Mouse (Mus musculus): ENCODE data around the gene Hoxb9.

The Hoxb9 gene

DNA sequence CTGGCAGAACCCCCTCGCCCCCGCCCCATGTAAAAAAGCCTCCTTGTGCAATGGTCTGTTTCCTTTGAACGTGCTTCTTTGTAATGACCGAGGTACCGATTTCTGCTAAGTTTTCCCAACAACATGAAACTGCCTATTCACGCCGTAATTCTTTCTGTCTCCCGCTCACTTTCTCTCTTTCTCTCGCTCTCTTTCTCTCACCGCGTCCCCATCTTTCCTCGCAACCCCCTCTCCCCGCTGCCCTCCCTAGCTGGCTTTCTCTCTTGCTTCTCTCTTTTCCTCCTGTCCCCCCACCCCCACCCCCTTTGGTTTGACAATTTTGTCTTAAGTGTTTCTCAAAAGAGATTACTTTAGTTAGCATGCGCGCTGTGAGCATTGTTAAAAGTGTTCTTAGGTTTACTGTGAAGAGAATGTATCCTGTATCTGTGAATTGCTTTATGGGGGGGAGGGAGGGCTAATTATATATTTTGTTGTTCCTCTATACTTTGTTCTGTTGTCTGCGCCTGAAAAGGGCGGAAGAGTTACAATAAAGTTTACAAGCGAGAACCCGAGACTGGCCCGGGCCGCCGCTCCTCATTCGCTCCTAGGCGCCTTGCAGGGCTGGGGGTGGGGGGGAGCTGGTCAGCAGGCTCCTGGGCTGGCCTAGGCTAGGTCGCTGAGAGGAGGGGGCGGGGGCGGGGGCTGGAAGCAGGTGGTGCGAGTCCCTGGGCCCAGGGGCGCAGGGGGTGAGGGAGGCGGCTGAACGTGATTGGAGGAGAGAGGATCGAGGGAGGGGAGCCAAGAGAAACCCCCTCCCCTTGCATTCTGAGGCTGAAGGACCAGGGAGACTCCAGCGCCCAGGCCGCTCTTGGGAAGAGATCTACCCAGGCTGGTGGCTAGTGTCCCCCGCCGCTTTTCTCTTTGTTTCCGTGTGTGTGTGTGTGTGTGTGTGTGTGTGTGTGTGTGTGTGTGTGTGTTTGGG lies 13.8 kb downstream of the Hoxb9 start:
- no peak for DNase-seq (ENCODE audit: low spot score)

DNA sequence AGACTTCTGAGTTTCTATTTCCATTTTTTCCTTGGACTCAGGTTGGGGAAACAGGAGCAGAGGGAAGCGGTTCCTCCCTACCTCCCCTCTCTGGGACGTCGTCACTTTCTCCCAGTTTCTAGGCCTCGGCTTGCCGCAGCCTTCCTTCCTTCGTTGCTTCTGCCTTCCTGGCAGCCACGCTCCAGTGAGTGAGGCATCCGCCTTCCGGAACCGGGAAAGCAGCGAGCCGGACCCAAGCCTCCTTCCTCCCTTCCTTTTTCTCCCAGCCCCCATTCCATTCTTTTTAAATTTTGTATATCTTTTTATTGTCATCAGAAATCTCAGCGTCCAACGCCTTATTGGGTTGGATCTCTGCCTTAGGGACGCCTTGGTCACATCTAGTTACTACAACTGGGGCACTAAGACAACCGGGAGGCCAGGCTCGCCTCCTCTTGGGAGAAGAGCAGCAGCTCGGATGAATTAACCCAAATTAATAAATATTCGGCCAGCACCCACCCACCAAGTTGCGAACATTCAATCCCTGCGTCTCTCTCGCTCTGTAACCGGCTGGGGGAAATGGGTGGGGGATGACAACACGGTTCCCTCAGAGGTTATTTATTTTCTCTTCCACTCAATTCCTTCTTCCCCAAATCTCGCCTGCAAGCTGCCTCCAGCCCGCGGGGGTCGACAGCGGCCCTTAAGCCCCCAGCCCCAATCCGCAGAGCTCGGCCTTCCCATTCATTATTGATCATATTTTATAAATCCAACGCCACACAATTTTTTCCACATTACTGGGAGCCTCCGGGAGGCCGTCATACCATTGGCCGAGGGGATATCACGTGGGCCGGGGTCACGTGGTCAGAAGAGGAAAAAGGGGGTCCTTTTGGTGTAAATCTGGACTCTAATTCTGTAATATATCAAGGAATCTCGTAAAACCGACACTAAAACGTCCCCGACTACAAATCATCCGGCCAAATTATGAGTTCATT lies 14.8 kb downstream of the Hoxb9 start, which contains the start of gene Hoxb7:
Gene Hoxb7, plus strand, starts transcription at position 853 of the 968 bp plus-strand sequence.
- DNase-seq (ENCODE audit: low spot score): no peak

DNA sequence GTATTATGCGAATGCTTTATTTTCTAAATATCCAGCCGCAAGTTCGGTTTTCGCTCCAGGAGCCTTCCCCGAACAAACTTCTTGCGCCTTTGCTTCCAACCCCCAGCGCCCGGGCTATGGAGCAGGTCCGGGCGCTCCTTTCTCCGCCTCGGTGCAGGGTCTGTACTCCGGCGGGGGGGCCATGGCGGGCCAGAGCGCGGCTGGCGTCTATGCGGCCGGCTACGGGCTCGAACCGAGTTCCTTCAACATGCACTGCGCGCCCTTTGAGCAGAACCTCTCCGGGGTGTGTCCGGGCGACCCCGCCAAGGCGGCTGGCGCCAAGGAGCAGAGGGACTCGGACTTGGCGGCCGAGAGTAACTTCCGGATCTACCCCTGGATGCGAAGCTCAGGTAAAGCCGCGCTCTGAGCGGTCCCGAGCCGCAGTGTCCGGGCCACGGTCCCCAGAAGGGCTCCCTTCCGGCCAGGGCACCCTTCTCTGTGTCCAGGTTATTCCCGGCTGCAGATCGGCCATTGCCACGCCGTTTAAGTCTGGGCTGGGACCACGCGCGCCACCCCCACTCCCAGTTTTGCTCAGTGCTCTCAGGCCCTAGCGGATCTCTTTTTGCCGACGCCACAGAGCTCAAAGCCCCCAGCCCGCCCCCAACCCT lies 15.6 kb downstream of the Hoxb9 start:
- no peak for DNase-seq (ENCODE audit: low spot score)

DNA sequence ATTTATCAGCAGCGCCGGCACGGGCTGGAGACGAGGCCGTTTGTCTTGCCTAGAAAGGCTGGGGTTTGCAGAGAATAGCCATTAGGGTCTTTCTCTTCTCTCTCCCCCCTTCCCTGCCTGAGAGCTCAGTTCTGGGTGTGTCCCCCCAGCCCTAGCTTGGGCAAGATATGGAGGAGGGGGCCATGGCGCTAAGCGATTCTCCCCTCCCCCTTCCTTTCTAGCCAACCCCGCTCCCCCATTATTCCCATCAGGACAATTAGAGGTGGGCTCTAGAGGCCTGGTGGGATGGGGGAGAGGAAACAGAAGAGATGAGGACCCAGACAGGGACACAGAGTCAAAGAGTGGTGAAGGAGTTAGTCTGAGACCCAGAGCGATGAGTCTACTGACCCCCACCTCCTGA lies 16.2 kb downstream of the Hoxb9 start:
- no peak for DNase-seq (ENCODE audit: low spot score)

DNA sequence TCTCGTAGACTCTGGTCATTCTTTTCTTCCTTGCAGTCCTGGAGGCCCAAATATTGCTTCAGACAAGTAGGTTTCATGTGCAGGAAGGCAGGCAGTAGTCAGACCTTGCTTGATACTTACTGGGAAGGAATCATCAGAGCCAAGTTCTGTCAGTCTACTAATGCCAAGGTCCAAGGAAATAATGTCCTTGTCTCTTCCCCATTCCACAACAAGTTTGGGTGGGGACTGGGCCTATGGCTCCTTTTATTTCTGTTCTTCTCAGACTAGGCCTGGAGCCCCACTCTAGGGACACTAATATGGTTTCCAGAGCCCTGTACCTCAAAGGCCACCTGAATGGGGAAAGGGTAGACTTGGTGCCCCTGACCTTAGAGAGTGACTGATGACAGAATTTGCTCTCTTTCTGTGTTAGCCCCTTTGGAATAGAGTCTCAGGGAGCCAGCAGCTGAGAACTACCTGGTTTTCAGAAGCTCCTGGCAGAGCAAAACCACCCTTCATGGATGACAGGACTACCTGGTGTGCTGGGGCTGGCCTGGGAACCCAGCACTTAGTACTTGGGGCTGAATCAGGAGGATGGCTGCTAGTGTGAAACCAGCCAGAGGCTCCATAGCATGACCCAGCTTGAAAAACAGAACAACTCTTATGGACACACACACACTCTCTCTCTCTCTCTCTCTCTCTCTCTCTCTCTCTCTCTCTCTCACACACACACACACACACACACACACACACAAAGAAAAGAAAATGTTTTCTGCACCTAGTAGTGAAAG lies 17.4 kb downstream of the Hoxb9 start:
- no peak for DNase-seq (ENCODE audit: low spot score)

DNA sequence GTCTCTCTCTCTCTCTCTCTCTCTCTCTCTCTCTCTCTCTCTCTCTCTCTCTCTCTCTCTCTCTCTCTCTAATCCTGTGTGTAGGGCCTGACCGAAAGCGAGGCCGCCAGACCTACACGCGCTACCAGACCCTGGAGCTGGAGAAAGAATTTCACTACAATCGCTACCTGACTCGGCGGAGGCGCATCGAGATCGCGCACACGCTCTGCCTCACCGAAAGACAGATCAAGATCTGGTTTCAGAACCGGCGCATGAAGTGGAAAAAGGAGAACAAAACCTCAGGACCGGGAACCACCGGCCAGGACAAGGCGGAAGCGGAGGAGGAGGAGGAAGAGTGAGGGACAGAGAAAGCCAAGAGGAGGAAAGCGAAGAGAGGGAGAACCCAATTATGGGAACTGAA lies 18.0 kb downstream of the Hoxb9 start:
- DNase-seq (ENCODE audit: low spot score): no peak

DNA sequence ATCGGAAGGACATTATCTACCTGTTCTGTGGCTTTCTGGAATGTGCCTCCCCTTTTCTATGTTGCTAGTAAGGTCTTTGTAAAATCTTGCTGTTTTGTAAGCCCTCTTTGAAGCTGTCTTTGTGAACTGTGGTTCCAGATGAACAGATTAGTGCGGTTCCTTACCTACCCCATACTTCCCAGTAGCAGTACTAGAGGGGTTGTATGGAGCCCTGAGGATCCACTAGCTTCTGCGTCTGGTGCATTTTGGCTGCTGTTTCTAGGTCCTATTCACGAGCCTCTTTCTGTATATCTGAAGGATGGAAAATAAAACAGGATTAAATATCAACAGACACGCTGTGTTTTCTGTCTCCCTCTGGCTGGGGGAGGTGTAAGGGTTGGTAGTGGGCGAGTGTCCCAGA lies 18.6 kb downstream of the Hoxb9 start:
- no peak for DNase-seq (ENCODE audit: low spot score)

DNA sequence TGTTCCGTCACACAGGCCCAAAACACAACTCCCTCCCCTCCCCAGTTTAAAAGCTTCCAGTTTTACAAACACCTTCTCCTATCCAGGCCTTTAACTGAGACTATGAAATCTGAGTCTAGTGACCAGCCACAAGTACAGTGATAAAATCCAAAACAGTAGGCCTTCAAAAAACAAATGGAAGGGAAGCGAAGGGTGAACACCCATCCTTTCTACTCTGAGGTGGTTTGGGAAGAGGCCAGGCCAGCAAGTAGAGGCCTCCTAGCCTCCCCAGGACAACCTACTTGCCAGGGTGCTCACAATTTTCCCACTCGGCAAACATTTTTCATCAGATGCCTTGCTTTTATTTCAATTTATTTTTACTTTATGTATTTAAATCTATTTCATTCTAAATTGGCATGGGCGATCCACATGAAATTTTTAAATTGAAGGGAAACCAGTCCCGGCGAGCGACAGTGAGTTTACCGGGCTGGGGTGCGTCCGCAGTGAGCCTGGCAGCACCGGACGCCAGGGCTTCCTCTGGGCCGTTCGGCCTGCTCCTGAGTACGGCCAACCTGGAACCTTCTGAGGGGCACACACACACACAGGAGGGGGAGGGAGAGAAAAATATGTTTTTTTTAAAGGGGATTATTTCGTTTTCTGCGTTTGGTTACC lies 19.6 kb downstream of the Hoxb9 start:
- DNase-seq (ENCODE audit: low spot score): no peak

DNA sequence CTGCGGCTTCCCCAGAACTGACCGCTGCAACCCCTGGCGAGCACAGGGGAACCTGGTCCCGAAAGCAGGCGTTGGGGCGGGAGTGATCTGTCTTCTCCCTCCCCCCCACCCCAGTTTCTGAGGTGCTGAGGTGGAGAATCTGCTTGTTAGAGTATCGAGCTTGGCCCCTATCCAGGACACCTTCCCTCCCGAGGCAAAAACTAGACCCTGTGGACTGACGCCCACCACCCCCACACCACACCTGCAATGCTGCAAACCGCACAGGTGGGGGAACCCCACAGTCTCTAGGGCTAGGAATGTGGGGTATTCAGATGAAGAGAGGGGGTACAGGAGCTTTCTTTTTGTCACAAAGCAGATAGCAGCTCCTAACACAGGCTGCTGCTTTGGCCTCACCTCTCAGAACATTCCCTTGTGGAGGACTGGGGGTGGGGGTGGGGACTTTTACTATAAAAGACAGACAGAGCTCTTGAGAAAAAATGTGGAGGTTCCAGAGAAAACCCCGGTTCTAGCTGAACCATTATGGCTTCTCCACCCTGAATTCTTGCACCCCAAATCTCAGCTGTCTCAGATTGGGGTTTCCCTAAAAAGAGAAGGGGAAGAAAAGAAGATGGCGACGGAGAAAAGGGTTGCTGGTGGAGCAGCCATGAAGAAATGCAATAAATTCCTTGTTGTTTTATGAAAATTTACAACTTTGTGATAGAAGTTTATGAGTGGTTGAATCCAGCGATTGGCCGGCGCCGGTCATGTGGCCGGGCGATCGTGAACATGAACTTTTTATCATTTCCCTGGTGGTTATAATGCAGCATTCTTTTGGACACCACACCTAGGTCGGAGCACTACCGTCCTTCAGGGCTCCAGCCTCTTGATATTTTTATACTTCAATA lies 20.7 kb downstream of the Hoxb9 start, which contains the start of gene Hoxb6:
Gene Hoxb6, plus strand, starts transcription at position 796 of the 884 bp plus-strand sequence.
- DNase-seq (ENCODE audit: low spot score): no peak

DNA sequence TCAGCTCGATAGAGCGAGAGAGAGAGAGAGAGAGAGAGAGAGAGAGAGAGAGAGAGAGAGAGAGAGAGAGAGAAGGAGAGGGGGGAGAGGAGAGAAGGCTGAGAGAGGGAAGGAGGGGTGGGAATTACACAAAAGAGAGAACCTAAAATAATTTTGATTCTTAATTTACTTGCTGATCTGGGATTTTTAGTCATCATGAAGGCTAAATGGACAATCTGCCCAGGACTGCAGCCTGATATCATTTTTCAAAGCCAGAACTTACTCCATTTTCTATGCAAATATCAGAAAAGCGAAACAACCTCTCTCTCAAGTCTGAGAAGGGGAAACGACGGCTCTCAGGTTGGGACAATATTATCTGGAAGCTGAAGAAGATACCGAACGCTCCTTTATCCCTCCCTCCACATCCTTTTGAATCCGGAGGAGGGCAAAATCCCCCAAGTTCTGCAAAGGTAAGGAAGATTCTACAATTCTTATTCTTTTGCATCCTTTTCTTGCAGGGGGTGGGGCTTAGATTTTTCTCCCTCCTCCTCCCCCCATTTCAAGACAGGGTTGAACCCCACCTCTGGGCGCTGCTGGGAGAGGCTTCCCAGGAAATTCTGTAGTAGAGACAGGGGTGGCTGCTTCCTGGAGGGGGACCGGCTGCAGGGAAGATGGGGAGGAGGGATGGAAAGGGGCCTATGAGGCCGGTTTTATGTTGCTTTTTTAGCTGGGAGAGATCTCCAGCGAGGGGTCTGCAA lies 21.5 kb downstream of the Hoxb9 start:
- no peak for DNase-seq (ENCODE audit: low spot score)

DNA sequence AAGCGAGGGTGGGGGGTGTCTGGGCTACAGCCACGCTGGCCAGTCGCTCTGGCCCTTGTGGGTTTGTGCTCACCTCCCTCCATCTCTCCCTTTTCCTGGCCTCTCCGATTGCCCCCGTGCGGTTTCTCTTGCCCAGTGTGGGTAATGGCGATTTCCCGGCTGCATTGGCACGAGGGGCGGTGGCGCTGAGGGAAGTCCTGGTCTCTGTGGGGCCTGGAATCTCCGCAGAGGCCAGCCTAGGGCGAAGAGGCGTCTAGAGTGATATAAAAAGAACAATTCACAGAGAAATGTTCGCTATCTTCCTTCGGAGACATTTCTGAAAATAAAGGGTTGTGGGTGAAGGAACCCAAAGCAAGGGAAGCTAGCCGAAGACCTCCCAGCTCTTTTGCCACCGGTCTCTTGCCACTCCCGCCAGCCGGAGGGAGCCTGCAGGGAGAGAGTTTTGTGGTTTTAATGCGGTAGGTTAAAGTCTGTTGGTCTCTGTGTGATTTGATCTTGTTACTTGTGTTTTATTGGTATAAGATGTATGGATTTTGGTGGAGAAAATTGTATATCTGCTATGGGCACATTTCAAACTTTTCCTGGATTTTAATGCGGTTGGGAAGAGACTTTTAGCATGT lies 22.2 kb downstream of the Hoxb9 start:
- DNase-seq (ENCODE audit: low spot score): no peak

DNA sequence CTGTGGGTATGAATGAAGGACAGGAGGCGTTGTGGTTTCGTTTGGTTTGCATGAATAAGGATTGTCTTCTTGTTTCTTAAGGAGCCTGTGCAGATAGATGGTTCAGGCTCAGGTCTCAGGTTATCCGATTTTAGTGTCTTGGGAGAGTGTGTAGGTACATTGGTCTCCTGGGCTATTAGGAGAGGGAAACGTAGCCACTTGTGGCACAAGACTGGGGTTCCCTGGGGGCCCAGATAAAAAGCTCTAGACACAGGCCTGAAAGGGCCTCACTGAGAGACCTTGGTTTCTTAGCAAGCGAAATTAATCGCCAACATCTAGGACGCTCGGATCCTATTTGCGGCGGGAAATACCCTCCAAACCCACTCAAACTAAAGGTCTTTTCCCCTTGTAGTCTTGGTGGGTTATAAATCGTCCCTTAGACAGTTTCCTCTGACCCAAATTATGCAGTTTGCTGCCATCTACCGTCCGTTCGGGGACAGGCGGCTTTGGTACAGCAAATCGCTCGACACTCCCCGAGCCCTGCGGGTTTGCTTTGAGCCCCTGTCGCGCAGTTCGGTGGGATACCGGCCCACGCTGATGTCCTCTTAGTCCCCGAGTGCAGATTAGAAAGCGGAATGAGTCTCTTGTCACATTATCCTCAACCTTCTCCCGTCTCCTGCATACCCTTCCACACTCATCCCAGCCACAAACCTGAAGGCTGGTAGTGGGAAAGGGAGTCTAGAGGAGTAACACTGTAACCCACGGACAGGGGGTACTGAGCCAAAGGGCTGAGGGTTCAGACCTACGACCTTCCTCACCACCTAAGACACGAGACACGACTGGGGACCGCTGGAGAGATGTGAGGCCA lies 23.2 kb downstream of the Hoxb9 start:
- no peak for DNase-seq (ENCODE audit: low spot score)

DNA sequence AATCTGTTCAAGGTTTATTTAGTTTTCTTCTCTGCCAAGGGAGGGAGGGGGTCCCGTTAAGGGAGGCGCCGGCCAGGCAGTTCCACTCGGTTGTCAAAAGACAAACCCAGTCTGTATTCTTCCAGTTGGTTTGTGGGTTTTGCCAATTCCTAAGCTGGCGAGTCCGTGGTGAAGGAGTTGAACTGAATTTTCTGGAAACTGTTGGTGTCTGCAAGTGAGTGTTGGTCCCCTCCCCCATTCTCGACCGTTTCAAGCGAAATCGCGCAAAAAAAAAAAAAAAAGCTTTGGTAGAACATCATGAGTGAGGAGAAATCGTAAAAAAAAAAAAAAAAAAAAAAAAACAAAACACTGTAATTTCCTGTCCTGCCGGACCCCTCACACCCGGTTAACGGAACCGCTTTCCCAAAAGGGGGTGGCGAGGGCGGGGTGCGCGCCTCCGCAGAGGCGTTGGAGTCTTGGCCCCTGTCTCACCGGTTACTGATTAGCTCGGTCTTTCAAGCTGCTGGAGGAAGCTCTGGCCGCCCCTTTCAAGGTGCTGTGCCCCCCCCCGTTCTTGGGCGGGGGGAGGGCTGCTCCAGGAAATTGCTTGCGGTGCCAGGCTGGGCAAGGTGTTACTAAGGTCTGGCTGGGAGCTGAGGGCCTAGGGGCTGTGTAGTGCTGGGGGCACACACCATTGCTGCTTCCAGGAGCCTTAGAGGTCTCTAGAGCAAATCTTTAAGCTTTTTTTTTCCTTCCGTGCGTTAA lies 24.0 kb downstream of the Hoxb9 start:
- DNase-seq (ENCODE audit: low spot score): no peak

DNA sequence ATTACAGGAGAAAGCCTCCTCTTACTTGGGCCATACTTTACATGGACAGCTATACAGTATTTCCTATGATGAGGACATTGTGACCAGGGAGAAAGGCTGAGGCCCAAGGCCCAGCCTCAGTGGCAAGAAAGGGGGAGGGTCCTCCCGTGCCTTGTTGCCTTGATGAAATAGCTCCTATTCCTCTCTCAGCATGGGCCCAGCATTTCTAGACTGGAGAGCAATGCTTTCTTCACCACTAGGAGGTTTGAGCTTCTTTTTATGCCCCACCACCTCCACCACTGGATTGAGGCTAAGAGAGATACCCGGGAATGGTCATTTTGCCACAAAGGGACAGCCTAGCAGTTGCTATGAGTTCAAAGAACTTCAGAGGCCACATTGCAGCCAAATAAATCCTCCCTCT lies 25.7 kb downstream of the Hoxb9 start:
- no peak for DNase-seq (ENCODE audit: low spot score)

DNA sequence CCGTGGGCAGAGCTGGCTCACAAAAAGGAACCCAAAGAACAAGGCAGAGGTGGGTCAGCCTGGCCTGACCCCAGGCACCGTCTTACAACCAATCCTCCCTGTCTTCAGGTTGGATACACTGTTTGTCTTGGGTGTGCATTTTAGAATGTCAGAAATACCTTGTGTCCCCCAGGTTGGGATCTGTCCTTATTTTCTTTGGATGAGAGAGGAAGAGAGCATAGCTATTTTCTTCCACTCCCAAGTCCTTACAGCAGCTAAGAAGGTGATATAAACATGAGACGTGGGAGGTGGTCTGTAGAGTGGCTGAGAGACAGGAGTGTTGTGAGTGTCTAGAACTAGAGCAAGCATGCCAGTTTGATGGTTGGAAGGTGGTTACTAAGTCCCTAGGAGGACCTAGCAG lies 26.2 kb downstream of the Hoxb9 start:
- no peak for DNase-seq (ENCODE audit: low spot score)

DNA sequence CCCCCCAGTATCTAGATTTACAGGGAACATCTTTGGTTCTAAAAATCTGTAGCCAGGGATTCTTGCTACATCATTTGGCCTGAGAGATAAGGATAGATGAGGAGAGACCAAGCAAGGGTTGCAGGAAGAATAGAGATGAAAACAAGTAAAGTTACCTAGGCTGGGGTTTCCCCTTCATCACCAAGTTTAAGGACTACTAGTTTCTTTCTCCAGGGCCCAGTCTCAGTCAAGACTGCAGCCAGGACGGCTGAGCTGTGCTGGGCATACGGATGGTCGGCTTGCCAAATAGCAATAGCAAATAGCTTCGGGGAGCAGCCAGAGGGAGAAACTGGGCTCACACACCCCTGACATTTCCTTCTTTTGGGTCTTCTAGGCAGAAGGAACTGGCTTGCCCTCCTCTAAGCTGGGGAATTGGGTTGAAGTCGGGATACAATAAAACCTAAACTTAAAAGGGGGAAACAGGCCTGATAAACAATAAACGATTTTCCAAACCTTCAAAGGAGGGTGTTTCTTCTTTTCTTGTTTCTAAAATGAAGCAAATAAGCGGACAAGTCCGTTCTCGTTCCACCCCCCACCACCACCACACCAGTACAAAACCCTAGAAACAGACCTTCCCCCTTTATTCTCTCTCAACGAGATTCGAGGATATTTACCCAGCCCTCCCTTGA lies 26.8 kb downstream of the Hoxb9 start:
- DNase-seq (ENCODE audit: low spot score): no peak

Data from left cerebral cortex, adult 11 months (tissue).